Mouse (Mus musculus): ENCODE results near the gene Csn1s2a.

- TF ChIP-seq POLR2A (IDR thresholded peaks at IDR 0.05; ENCODE audit: extremely low read depth, insufficient read depth, low read length) = no peak
- no peak for TF ChIP-seq CTCF (IDR thresholded peaks at IDR 0.05; ENCODE audit: low read depth, low read length)
Measured at GRCm38 (mm10) chr5:87774267-87774666, at the start of gene Csn1s2a.
